Mouse (Mus musculus) liver, embryonic 15.5 days (tissue): ENCODE data around the gene Zfp964. TPM values are rescaled to one million over a fixed set of nuclear protein-coding genes. Genes with fewer than 3 reads are reported as not detected.
A peak's percentile ranks its signal among the peaks of the same experiment; 100 is the strongest.
"Not testable (repeated sequence)": the region's sequence is repeated elsewhere in the genome, so short reads cannot be mapped to it uniquely, and the experiment has no call there.

Source experiments
- ATAC-seq: fragments of 200-750 bp; cut with Nextera tagmentation; 2 replicates; pipeline ENCODE4 v1.8.0; 2017; ENCODE audit warnings: moderate number of reproducible peaks, mild to moderate bottlenecking, moderate library complexity; ENCODE audit not compliant: insufficient read depth
- H3K27ac ChIP-seq: fragments of 300-500 bp; sonication (generic); replicated peaks from 2 replicates; pipeline ENCODE4 v1.5.1; 2015; ENCODE audit warnings: mild to moderate bottlenecking, inconsistent platforms
- H3K27me3 ChIP-seq: fragments of 300-500 bp; sonication (generic); 2 replicates; pipeline ENCODE4 v1.6.1; 2015; ENCODE audit warnings: mild to moderate bottlenecking, inconsistent platforms
- H3K36me3 ChIP-seq: fragments of 300-500 bp; sonication (generic); replicated peaks from 2 replicates; pipeline ENCODE4 v1.6.1; 2015; ENCODE audit warnings: moderate library complexity, mild to moderate bottlenecking, inconsistent platforms
- H3K4me1 ChIP-seq: fragments of 300-500 bp; sonication (generic); replicated peaks from 2 replicates; pipeline ENCODE4 v1.6.1; 2015; ENCODE audit warnings: inconsistent platforms
- H3K4me2 ChIP-seq: fragments of 300-500 bp; sonication (generic); 2 replicates; pipeline ENCODE4 v1.6.1; 2015; ENCODE audit warnings: moderate library complexity, mild to moderate bottlenecking, inconsistent platforms
- H3K4me3 ChIP-seq: fragments of 300-500 bp; sonication (generic); replicated peaks from 2 replicates; pipeline ENCODE4 v1.5.1; 2015; ENCODE audit warnings: mild to moderate bottlenecking, inconsistent platforms
- H3K9ac ChIP-seq: fragments of 300-500 bp; sonication (generic); 2 replicates; pipeline ENCODE4 v1.6.1; 2015; ENCODE audit warnings: moderate library complexity, mild to moderate bottlenecking, inconsistent platforms
- H3K9me3 ChIP-seq: fragments of 300-500 bp; sonication (generic); replicated peaks from 2 replicates; pipeline ENCODE4 v1.6.1; 2016; ENCODE audit warnings: inconsistent platforms
- WGBS: fragments of 180-500 bp; shearing (Covaris S2); methylation state at CpG from one replicate; pipeline ENCODE4 v1.1.7; 2015; ENCODE audit warnings: mixed read lengths; ENCODE audit not compliant: insufficient replicate concordance; 5-methylcytosine and 5-hydroxymethylcytosine counted together
- polyA plus RNA-seq: library from polyadenylated mRNA; unstranded; fragments of >200 nt; fragmentation: Nextera tagmentation; extraction: Ambion mirVana; gene quantifications from 2 replicates; pipeline ENCODE4 v1.2.1, GENCODE M21; 2015

Gene Zfp964
- polyA plus RNA-seq = 0.44 and 0.54 TPM in 2 replicates

DNA sequence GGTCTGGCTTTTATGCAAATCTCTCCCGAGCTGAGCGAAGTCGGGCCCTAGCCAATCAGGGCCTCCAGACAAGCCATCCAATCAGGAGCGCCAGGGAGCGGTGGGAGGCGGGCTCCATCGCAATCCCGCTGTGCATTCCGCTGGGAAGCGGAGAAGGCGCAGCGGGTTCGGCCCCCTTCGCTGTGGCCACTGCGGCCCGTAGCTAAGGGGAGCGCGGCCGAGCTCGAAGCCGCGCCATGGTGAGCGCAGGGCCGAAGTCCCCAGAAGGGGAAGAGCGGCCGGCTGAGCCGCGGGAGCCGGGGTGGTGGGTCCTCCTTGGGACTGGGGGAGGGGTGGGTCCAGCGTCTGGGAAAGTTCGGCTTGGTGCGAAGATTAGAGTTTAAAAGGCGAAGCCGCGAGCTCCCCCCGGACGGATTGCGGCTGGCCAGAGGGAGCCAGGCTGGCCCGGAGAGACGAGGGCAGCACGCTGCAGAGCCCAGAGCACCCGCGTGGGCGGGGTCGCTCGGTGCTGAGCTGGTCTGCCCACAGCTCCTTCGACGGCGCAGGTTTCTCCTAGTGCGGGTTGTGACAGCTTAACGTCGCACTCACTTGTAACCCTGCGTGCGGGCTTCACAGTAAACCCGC, at the start of gene Zfp964:
TSS of gene Zfp964 (plus strand) at position 122 of the 624 bp plus-strand sequence.
- Histone ChIP-seq H3K9me3 (no peaks in the 10 kb centered on the region), H3K4me2 (peak within 1 kb of the TSS; percentile 75), H3K36me3 (no peaks in the 10 kb centered on the region), H3K9ac (peak within 1 kb of the TSS; percentile 30; the same call in 1 of the 2 replicates), H3K27ac (peak within 1 kb of the TSS; percentile 69), H3K4me3 (peak within 1 kb of the TSS; percentile 57), H3K4me1 (peaks cover 6% of the 10 kb centered on the region), H3K27me3 (peaks cover 34% of the 10 kb centered on the region)
- WGBS = 1% methylated on average over 55 of the region's 55 CpGs
- peak; percentile 91 for ATAC-seq

DNA sequence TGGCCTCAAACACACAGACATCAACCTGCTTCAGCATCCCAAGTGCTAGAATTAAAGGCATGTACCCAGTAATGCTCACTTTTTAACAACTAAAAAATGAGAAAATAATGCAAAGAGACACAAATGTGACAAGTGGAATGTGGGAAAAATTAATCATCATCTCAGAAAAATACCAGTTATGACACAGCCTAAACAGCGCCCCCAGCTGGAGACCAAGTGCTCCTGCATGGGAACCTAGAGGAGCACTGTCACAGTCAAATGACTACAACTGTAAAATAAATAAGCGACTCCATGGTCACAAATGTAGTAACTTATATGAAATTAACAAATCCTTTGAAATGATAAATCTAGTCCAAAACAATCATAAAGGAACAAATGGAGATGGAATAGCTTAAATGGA, 39.6 kb upstream of the Zfp964 start:
- Histone ChIP-seq H3K27ac (no peak overlapping the region), H3K36me3 (peaks cover 58% of the 10 kb centered on the region), H3K4me3 (no peak overlapping the region), H3K4me2 (no peak overlapping the region), H3K4me1 (peaks cover 6% of the 10 kb centered on the region), H3K9ac (no peak overlapping the region), H3K27me3 (no peaks in the 10 kb centered on the region), H3K9me3 (no peaks in the 10 kb centered on the region)
- no peak for ATAC-seq
- 53% methylated on average over 2 of the region's 2 CpGs for WGBS

DNA sequence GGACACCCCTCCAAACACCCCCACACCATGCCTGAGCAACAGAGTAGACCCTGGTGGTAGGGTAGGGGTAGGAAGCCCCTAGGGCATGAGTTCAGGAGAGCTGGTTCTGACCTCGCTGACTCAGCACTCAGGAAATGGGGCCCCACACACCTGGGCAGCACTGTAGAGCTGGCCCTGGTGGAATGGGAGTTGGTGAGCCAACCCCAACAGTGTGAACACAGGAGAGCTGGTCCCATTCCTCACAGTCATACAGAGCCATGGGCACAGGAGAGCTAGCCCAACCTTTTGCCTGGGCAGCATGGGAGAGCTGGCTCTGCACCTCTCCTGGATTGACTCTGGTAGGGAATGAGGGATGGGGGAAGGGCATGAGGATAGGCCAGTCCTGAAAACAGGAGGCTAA, 36.2 kb upstream of the Zfp964 start:
- ATAC-seq = no peak
- Histone ChIP-seq H3K27ac (no peak overlapping the region), H3K4me2 (no peak overlapping the region), H3K36me3 (peaks cover 29% of the 10 kb centered on the region), H3K9ac (no peak overlapping the region), H3K4me3 (no peak overlapping the region), H3K4me1 (peaks cover 8% of the 10 kb centered on the region), H3K27me3 (no peaks in the 10 kb centered on the region), H3K9me3 (no peaks in the 10 kb centered on the region)
- WGBS = 73% methylated on average over 1 of the region's 1 CpGs

DNA sequence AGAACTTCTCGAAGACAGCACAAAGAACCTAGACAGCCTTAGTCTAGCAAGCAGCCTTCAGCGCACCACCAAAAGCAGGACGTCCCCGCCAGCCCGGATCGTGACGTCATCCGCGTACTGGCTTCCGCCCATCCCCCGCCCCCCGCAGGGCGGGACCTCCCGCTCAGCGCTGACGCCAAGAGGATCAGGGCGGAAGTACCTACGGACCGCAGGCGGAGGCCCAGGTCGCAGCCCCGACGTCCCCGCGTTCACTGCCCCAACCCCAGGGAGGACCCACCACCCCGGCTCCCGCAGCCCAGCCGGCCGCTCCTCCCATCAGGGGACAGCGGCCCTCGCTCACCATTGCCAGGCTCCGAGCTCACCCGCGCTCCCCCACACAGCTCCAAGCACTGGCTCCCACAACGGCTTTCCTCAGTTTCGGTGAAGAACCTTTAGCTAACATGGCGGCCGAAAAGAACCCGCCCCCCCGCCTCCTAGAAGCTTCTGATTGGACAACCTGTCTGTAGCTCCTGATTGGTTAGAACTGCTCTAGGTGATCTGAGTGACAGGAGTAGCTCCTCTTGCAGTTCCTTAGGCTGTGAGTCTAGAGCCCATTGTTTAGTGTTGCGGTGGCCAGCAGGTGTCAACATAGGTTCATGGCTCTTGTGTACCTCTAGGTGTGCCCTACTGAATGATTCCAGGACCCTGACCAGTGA, 29.0 kb upstream of the Zfp964 start, which contains the start of gene Zfp868:
TSS of gene Zfp868 (minus strand) at position 454 of the 695 bp plus-strand sequence.
- peak within 1 kb of the TSS; percentile 70 for H3K4me2 ChIP-seq
- H3K27ac ChIP-seq = peak within 1 kb of the TSS; percentile 96
- no peaks in the 10 kb centered on the region for H3K27me3 ChIP-seq
- peak within 1 kb of the TSS; percentile 87 for H3K9ac ChIP-seq
- H3K9me3 ChIP-seq = no peaks in the 10 kb centered on the region
- WGBS = under 1% methylated on average over 41 of the region's 41 CpGs
- H3K4me1 ChIP-seq = peaks cover 22% of the 10 kb centered on the region
- no peaks in the 10 kb centered on the region for H3K36me3 ChIP-seq
- peak; percentile 98 for ATAC-seq
- H3K4me3 ChIP-seq = peak within 1 kb of the TSS; percentile 82

DNA sequence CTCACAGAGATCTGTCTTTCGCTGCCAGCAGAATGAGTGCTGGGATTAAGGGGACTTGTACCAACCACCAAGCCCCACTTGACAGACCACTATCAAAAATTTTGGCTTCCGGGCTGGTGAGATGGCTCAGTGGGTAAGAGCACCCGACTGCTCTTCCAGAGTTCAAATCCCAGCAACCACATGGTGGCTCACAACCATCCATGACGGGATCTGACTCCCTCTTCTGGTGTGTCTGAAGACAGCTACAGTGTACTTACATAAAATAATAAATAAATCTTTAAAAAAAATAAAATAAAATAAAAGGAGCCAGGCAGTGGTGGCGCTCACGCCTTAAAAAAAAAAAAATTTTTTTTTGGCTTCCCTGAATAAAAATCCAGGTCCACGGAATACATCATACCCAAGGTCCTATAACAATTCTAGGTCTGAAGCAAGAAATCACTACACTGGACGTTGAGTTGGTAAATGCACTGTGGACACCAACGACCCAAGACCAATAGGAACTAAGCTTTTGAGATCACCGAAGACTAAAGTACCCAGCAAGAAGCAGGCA, 396 bp upstream of the Zfp964 start:
- no peak overlapping the region for H3K27ac ChIP-seq
- no peaks in the 10 kb centered on the region for H3K9me3 ChIP-seq
- no peak overlapping the region for H3K9ac ChIP-seq
- no peak for ATAC-seq
- 37% methylated on average over 10 of the region's 10 CpGs for WGBS
- peaks cover 34% of the 10 kb centered on the region for H3K27me3 ChIP-seq
- H3K4me3 ChIP-seq = peak overlapping the region; percentile 57
- H3K36me3 ChIP-seq = no peaks in the 10 kb centered on the region
- peak overlapping the region; percentile 75 for H3K4me2 ChIP-seq
- peaks cover 6% of the 10 kb centered on the region for H3K4me1 ChIP-seq

DNA sequence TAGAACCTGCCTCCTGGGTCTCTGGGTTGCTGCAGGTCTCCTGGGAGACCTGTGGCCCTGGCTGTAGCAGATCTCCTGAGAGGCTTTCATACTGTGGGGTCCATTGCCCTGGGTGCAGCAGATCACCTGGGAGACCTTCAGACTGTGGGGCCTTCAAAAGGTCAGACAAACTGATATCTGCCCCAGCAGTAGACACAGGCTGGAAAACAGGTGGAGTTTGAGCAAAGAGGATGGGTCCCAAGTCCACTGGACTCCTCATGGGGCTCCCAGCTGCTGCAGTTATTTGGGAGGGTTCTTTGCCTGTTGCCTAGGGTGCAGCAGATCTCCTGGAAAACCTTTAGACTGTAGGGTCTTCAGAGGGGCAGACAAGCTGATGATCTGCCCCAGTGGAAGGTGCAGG, 7.0 kb downstream of the Zfp964 start:
- ATAC-seq = peak; percentile 54; the same call in 1 of the 2 replicates

DNA sequence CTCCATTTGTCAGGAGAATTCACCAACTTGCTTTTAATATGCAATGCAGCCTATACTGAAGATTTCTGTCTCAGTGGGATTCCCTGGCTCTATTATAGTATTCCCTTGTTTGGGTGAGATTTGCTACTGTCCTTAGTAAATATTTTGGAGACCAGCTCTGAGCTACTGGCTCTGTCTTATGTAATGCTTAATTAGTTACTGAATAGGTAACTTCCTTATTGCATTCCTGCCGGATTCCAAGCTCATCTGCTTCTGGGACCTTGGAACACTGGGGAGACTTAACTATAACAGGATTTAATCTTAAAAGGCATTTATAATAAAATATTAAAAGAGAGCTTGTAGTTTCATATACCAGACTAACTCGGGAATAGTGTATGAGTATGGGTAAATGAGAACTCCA, 10.8 kb downstream of the Zfp964 start:
- not testable (repeated sequence) for H3K9ac ChIP-seq, H3K27ac ChIP-seq, H3K27me3 ChIP-seq, H3K36me3 ChIP-seq, H3K9me3 ChIP-seq, H3K4me2 ChIP-seq, ATAC-seq, H3K4me1 ChIP-seq, H3K4me3 ChIP-seq
- WGBS = 51% methylated on average over 2 of the region's 2 CpGs

More for the DNA sequence above, 7.0 kb downstream of the Zfp964 start:
- Histone ChIP-seq H3K36me3 (no peaks in the 10 kb centered on the region), H3K9me3 (no peaks in the 10 kb centered on the region), H3K4me2 (no peak overlapping the region), H3K4me1 (no peaks in the 10 kb centered on the region), H3K27ac (no peak overlapping the region), H3K9ac (no peak overlapping the region), H3K27me3 (0 out of 2 replicates have a peak, but pooled peaks cover 1% of the 10 kb centered on the region), H3K4me3 (no peak overlapping the region)

DNA sequence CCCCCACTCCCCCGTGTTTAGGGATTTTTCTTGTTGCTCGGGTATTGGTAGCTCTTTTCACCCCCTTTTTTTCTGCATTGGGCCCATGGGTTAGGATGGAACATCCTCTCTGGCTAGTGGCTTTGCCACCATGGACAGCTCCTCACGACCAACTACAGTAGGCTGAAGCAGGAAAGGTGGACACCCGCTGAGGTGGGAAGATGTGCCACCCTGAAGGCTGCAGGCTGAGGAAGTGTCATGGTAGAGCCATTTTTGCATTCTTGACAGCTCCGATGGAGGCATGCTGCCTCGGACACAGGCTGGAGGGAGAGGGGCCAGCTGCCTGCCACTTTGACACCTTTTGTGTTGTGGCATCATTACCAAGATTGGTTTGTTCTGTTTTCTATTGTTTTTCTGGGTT, 47.5 kb downstream of the Zfp964 start:
- no peak overlapping the region for H3K4me3 ChIP-seq
- peaks cover 41% of the 10 kb centered on the region for H3K36me3 ChIP-seq
- H3K9ac ChIP-seq = no peak overlapping the region
- no peaks in the 10 kb centered on the region for H3K9me3 ChIP-seq
- H3K4me1 ChIP-seq = no peaks in the 10 kb centered on the region
- 57% methylated on average over 6 of the region's 6 CpGs for WGBS
- no peaks in the 10 kb centered on the region for H3K27me3 ChIP-seq
- no peak overlapping the region for H3K27ac ChIP-seq
- ATAC-seq = no peak
- no peak overlapping the region for H3K4me2 ChIP-seq

DNA sequence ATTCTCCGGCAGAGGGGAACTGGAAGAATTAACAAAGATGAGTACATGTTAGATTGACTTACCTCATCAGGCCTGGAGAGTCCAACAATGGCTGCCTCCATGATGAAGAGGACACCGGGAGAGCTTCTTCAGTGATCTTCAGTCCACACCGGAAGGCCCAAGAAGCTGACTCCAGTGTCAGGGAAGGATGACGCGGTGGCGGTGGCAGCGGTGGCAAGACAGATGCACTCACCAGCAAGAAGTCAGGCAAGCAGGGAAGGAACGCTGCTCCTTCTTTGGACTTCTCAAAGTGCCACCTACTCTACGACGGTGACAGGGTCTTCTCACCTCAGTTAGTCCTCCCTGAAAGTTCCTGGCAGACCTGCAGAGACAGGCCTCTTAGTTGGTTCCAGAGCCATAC, 56.3 kb downstream of the Zfp964 start, which contains the start of gene Zfp869:
TSS of gene Zfp869 (minus strand) at position 101 of the 400 bp plus-strand sequence.
- Histone ChIP-seq H3K4me1 (peaks cover 17% of the 10 kb centered on the region), H3K36me3 (peaks cover 79% of the 10 kb centered on the region)
- H3K9me3 ChIP-seq, H3K9ac ChIP-seq, H3K4me3 ChIP-seq, H3K27ac ChIP-seq, ATAC-seq, H3K27me3 ChIP-seq, H3K4me2 ChIP-seq: not testable (repeated sequence)
- WGBS = 93% methylated on average over 10 of the region's 10 CpGs

DNA sequence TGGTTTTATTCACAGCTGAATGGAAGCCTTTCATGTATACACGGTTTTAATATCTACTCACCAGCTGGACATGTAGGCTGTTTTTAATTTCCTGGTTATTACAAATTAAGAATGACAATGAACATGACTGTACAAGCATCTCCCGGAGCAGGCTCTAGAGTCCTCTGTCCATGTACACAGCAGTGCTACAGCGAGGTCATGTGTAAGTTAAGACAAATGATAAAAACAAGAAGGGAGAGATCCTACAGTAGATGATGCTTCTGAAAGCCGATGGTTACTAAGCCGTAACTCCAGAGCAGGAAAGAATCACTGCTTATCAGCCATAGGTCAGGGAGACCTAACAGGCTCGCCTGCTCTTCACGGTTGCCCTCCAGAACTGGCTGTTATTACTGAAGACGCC, 59.2 kb downstream of the Zfp964 start:
- no peak for ATAC-seq
- H3K27me3 ChIP-seq = no peaks in the 10 kb centered on the region
- H3K4me1 ChIP-seq = peaks cover 22% of the 10 kb centered on the region
- WGBS = 58% methylated on average over 8 of the region's 8 CpGs
- no peaks in the 10 kb centered on the region for H3K9me3 ChIP-seq
- H3K4me3 ChIP-seq = no peak overlapping the region
- no peak overlapping the region for H3K4me2 ChIP-seq
- H3K36me3 ChIP-seq = peaks cover 50% of the 10 kb centered on the region
- no peak overlapping the region for H3K27ac ChIP-seq
- no peak overlapping the region for H3K9ac ChIP-seq

DNA sequence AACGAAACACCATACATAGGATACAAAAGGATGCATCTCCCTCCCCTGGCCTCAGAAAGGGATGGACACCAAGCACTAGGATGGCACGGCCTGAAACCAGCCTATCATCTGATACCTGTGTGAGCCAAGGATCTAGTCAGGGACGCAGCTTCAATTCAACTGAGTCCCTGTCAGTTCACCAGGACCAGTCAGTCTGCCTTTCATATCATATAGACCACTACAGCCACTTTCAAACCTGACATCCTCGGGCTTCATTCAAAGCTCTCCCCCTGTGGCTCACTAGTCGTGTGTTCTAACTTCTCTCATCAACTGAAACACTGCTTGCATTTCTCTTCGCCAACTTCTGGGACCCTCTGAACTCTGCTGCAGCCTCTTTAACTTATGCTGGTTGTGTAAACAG, 61.1 kb downstream of the Zfp964 start:
- no peaks in the 10 kb centered on the region for H3K27me3 ChIP-seq
- peak overlapping the region; percentile 66 for H3K4me2 ChIP-seq
- H3K9me3 ChIP-seq = no peaks in the 10 kb centered on the region
- H3K27ac ChIP-seq = peak overlapping the region; percentile 10; the same call in 1 of the 2 replicates
- H3K4me3 ChIP-seq = peak overlapping the region; percentile 86
- ATAC-seq = no peak
- WGBS = 77% methylated on average over 6 of the region's 6 CpGs
- peak overlapping the region; percentile 40; the same call in 1 of the 2 replicates for H3K9ac ChIP-seq
- H3K4me1 ChIP-seq = peaks cover 22% of the 10 kb centered on the region
- H3K36me3 ChIP-seq = peaks cover 31% of the 10 kb centered on the region
